Mouse (Mus musculus) MEL (cell line): ENCODE data around the gene Mr1. TPM values are rescaled to one million over a fixed set of nuclear protein-coding genes. Genes with fewer than 3 reads are reported as not detected.

Experiments
- DNase-seq: peaks from one replicate; pipeline ENCODE4 v3.0.0; 2011; ENCODE audit warnings: low read depth, low spot score
- H3K27ac ChIP-seq: 2 replicates; pipeline ENCODE4 v1.5.1; 2012; ENCODE audit warnings: low read depth, mild to moderate bottlenecking, control low read depth, low read length, moderate library complexity; ENCODE audit not compliant: control insufficient read depth
- H3K27me3 ChIP-seq, 2 experiments: fragments of 150-350 bp in 1 of 2; sonication (generic) in 1 of 2; 2 replicates each; pipeline ENCODE4 v1.6.1; 2012; ENCODE audit warnings: low read length in 2 of 2, mild to moderate bottlenecking in 2 of 2, improper control_type of control experiment in 1 of 2, moderate library complexity in 1 of 2; ENCODE audit not compliant: insufficient read depth in 2 of 2, control insufficient read depth in 1 of 2
- H3K36me3 ChIP-seq, 2 experiments: 2 replicates each; pipeline ENCODE4 v1.6.1; 2012 to 2014; ENCODE audit warnings: low read length in 2 of 2, improper control_type of control experiment in 1 of 2, inconsistent platforms in 1 of 2, mild to moderate bottlenecking in 1 of 2; ENCODE audit not compliant: insufficient read depth in 2 of 2, control insufficient read depth in 1 of 2
- H3K4me1 ChIP-seq, 2 experiments: fragments of 150-350 bp in 1 of 2; sonication (generic) in 1 of 2; 2 replicates each; pipeline ENCODE4 v1.6.1; 2012; ENCODE audit warnings: low read length in 2 of 2, improper control_type of control experiment in 1 of 2, mild to moderate bottlenecking in 1 of 2; ENCODE audit not compliant: insufficient read depth in 2 of 2, control insufficient read depth in 1 of 2
- H3K4me3 ChIP-seq, 2 experiments: fragments of 150-350 bp in 1 of 2; sonication (generic) in 1 of 2; 2 replicates each; pipeline ENCODE4 v1.5.1; 2012; ENCODE audit warnings: low read depth in 2 of 2, low read length in 2 of 2, mild to moderate bottlenecking in 2 of 2, moderate library complexity in 2 of 2, control low read depth in 1 of 2, improper control_type of control experiment in 1 of 2; ENCODE audit not compliant: control insufficient read depth in 1 of 2, insufficient read depth in 1 of 2
- H3K79me2 ChIP-seq: 2 replicates; pipeline ENCODE4 v1.6.1; 2012; ENCODE audit warnings: mild to moderate bottlenecking, low read length, moderate library complexity; ENCODE audit not compliant: control insufficient read depth, poor library complexity, insufficient read depth
- H3K9ac ChIP-seq: 2 replicates; pipeline ENCODE4 v1.6.1; 2012; ENCODE audit warnings: low read depth, mild to moderate bottlenecking, control low read depth, low read length, moderate library complexity; ENCODE audit not compliant: control insufficient read depth, poor library complexity, severe bottlenecking
- H3K9me3 ChIP-seq: fragments of 150-350 bp; sonication (generic); replicated peaks from 2 replicates; pipeline ENCODE4 v1.6.1; 2012; ENCODE audit warnings: mild to moderate bottlenecking, low read length, improper control_type of control experiment, moderate library complexity; ENCODE audit not compliant: insufficient read depth
- BHLHE40 ChIP-seq: IDR thresholded peaks from 2 replicates; pipeline ENCODE4 v1.6.1; 2012; ENCODE audit warnings: low read depth, mild to moderate bottlenecking, inconsistent platforms, low read length, improper control_type of control experiment, borderline replicate concordance
- CHD1 ChIP-seq: IDR thresholded peaks from 2 replicates; pipeline ENCODE4 v1.6.1; 2012; ENCODE audit warnings: low read depth, mild to moderate bottlenecking, inconsistent platforms, low read length, improper control_type of control experiment
- CHD2 ChIP-seq: IDR thresholded peaks from 2 replicates; pipeline ENCODE4 v1.6.1; 2011; ENCODE audit warnings: low read length, improper control_type of control experiment
- CTCF ChIP-seq, 3 experiments: IDR thresholded peaks in 2 of 3; conservative IDR thresholded peaks in 1 of 3; 2 replicates each; pipeline ENCODE4 v1.5.1; 2011 to 2012; ENCODE audit warnings: low read length in 3 of 3, low read depth in 2 of 3, mild to moderate bottlenecking in 2 of 3, improper control_type of control experiment in 1 of 3, inconsistent platforms in 1 of 3, mixed read lengths in 1 of 3, moderate library complexity in 1 of 3; ENCODE audit not compliant: control insufficient read depth in 1 of 3, insufficient read depth in 1 of 3, poor library complexity in 1 of 3, severe bottlenecking in 1 of 3
- ELF1 ChIP-seq: IDR thresholded peaks from 2 replicates; pipeline ENCODE4 v1.6.1; 2014; ENCODE audit warnings: low read depth, mild to moderate bottlenecking, inconsistent platforms, low read length, improper control_type of control experiment, moderate library complexity
- GABPA ChIP-seq: IDR thresholded peaks from 2 replicates; pipeline ENCODE4 v1.6.1; 2012; ENCODE audit warnings: low read depth, mild to moderate bottlenecking, inconsistent platforms, low read length, improper control_type of control experiment, moderate library complexity
- GATA1 ChIP-seq: IDR thresholded peaks from 2 replicates; pipeline ENCODE4 v1.6.1; 2011; ENCODE audit warnings: low read depth, low read length, improper control_type of control experiment
- HCFC1 ChIP-seq: IDR thresholded peaks from 2 replicates; pipeline ENCODE4 v1.6.1; 2012; ENCODE audit warnings: low read depth, mild to moderate bottlenecking, inconsistent platforms, low read length, improper control_type of control experiment, moderate library complexity
- KAT2A ChIP-seq: conservative IDR thresholded peaks from 2 replicates; pipeline ENCODE4 v1.6.1; 2012; ENCODE audit warnings: low read depth, low read length, improper control_type of control experiment, inconsistent platforms
- MAX ChIP-seq: IDR thresholded peaks from 2 replicates; pipeline ENCODE4 v1.6.1; 2011; ENCODE audit warnings: low read length, improper control_type of control experiment
- MEF2A ChIP-seq: IDR thresholded peaks from 2 replicates; pipeline ENCODE4 v1.6.1; 2014; ENCODE audit warnings: low read depth, mild to moderate bottlenecking, inconsistent platforms, low read length, improper control_type of control experiment; ENCODE audit not compliant: poor library complexity, insufficient replicate concordance, severe bottlenecking; ENCODE audit errors: extremely low read depth
- MXI1 ChIP-seq: IDR thresholded peaks from 2 replicates; pipeline ENCODE4 v1.6.1; 2011; ENCODE audit warnings: mild to moderate bottlenecking, low read depth, low read length, improper control_type of control experiment
- MYC ChIP-seq: IDR thresholded peaks from 2 replicates; pipeline ENCODE4 v1.6.1; 2011; ENCODE audit warnings: low read depth, mild to moderate bottlenecking, low read length, improper control_type of control experiment, moderate library complexity
- NELFE ChIP-seq: IDR thresholded peaks from 2 replicates; pipeline ENCODE4 v1.6.1; 2011; ENCODE audit warnings: low read depth, low read length, improper control_type of control experiment
- NRF1 ChIP-seq: IDR thresholded peaks from 2 replicates; pipeline ENCODE4 v1.6.1; 2014; ENCODE audit warnings: low read depth, mild to moderate bottlenecking, inconsistent platforms, low read length, improper control_type of control experiment, moderate library complexity; ENCODE audit not compliant: poor library complexity, insufficient read depth, severe bottlenecking
- POLR2A ChIP-seq, 2 experiments: IDR thresholded peaks; 2 replicates each; pipeline ENCODE4 v1.6.1; 2011 to 2012; ENCODE audit warnings: low read length in 2 of 2, mild to moderate bottlenecking in 2 of 2, control low read depth in 1 of 2, improper control_type of control experiment in 1 of 2, low read depth in 1 of 2, moderate library complexity in 1 of 2; ENCODE audit not compliant: control insufficient read depth in 1 of 2, insufficient read depth in 1 of 2, poor library complexity in 1 of 2
- SIN3A ChIP-seq: IDR thresholded peaks from 2 replicates; pipeline ENCODE4 v1.6.1; 2012; ENCODE audit warnings: low read length, improper control_type of control experiment, inconsistent platforms
- TAL1 ChIP-seq: IDR thresholded peaks from 2 replicates; pipeline ENCODE4 v1.6.1; 2012; ENCODE audit warnings: mild to moderate bottlenecking, inconsistent platforms, low read length, moderate library complexity, mixed read lengths
- TBP ChIP-seq: IDR thresholded peaks from 2 replicates; pipeline ENCODE4 v1.8.0; 2011; ENCODE audit warnings: low read depth, low read length, improper control_type of control experiment
- TCF12 ChIP-seq: IDR thresholded peaks from 2 replicates; pipeline ENCODE4 v1.6.1; 2014; ENCODE audit warnings: low read depth, mild to moderate bottlenecking, inconsistent platforms, low read length, improper control_type of control experiment, moderate library complexity
- USF1 ChIP-seq: IDR thresholded peaks from 2 replicates; pipeline ENCODE4 v1.6.1; 2014; ENCODE audit warnings: low read depth, mild to moderate bottlenecking, inconsistent platforms, low read length, improper control_type of control experiment, moderate library complexity
- USF2 ChIP-seq, 2 experiments: IDR thresholded peaks; 2 replicates each; pipeline ENCODE4 v1.6.1; 2011 to 2012; ENCODE audit warnings: improper control_type of control experiment in 2 of 2, low read length in 2 of 2, borderline replicate concordance in 1 of 2, inconsistent platforms in 1 of 2, low read depth in 1 of 2, mild to moderate bottlenecking in 1 of 2; ENCODE audit not compliant: insufficient read depth in 1 of 2
- ZC3H11A ChIP-seq: IDR thresholded peaks from 2 replicates; pipeline ENCODE4 v1.6.1; 2012; ENCODE audit warnings: low read depth, mild to moderate bottlenecking, inconsistent platforms, low read length, improper control_type of control experiment
- ZMIZ1 ChIP-seq: IDR thresholded peaks from 2 replicates; pipeline ENCODE4 v1.6.1; 2012; ENCODE audit warnings: low read depth, mild to moderate bottlenecking, inconsistent platforms, low read length, improper control_type of control experiment, moderate library complexity
- polyA plus RNA-seq, 2 experiments: library from polyadenylated mRNA; stranded (reverse) in 1 of 2; unstranded in 1 of 2; fragments of >175 nt in 1 of 2; fragments of >200 nt in 1 of 2; gene quantifications; 2 replicates each; pipeline versions ENCODE4 v1.2.1 to v1.2.4; 2012; ENCODE audit warnings: low replicate concordance in 2 of 2, low read depth in 1 of 2; ENCODE audit not compliant: insufficient read length in 2 of 2, insufficient read depth in 1 of 2, missing spikeins in 1 of 2
- total RNA-seq: library from RNA; depleted of rRNA; stranded (reverse); fragments of 300-350 nt; gene quantifications from 2 replicates; pipeline ENCODE4 v1.2.3, GENCODE M21; 2012

Mr1 gene
- total and polyA plus RNA-seq, 3 experiments: 2.0 to 3.9 TPM; not detected in 1

- TF ChIP-seq USF1: no peak
Measured at GRCm38 (mm10) chr1:155140076-155140475, 6.5 kb downstream of the Mr1 start (continued).

GRCm38 (mm10) chr1:155138795-155139194 is 7.8 kb downstream of the Mr1 start:
- H3K4me1 ChIP-seq: no peaks in the 10 kb centered on the region
- H3K9me3 ChIP-seq: no peaks in the 10 kb centered on the region
- no peak for TF ChIP-seq CHD1
- no peak for TF ChIP-seq MYC
- TF ChIP-seq ZC3H11A: no peak
- no peak for TF ChIP-seq USF2 (IDR thresholded peaks at IDR 0.05; ENCODE audit: borderline replicate concordance in 1 of 2, insufficient read depth in 1 of 2, low read depth in 1 of 2, low read length in 2 of 2)
- TF ChIP-seq KAT2A: no peak
- no peak for TF ChIP-seq MXI1
- no peak for TF ChIP-seq NRF1
- TF ChIP-seq MAX: no peak
- TF ChIP-seq GABPA: no peak
- TF ChIP-seq TCF12: no peak
- no peak for TF ChIP-seq CTCF (IDR thresholded peaks at IDR 0.05 in 2 of 3, conservative IDR thresholded peaks at IDR 0.05 in 1 of 3; ENCODE audit: control insufficient read depth in 1 of 3, insufficient read depth in 1 of 3, low read depth in 2 of 3, low read length in 3 of 3, poor library complexity in 1 of 3, severe bottlenecking in 1 of 3)
- no peak for TF ChIP-seq CHD2
- TF ChIP-seq TAL1: no peak
- no peak for TF ChIP-seq HCFC1
- TF ChIP-seq GATA1: no peak
- no peak for TF ChIP-seq POLR2A (IDR thresholded peaks at IDR 0.05; ENCODE audit: control insufficient read depth in 1 of 2, insufficient read depth in 1 of 2, low read depth in 1 of 2, low read length in 2 of 2, poor library complexity in 1 of 2)
- no peak overlapping the region for H3K9ac ChIP-seq
- DNase-seq: peak; percentile 44
- H3K36me3 ChIP-seq: no peaks in the 10 kb centered on the region
- H3K27ac ChIP-seq: no peak overlapping the region
- no peak overlapping the region for H3K4me3 ChIP-seq
- no peaks in the 10 kb centered on the region for H3K27me3 ChIP-seq
- H3K79me2 ChIP-seq: no peaks in the 10 kb centered on the region

GRCm38 (mm10) chr1:155134866-155135265 is 11.7 kb downstream of the Mr1 start:
- Histone ChIP-seq H3K27me3 (no peaks in the 10 kb centered on the region), H3K4me1 (no peaks in the 10 kb centered on the region)
- TF ChIP-seq MEF2A (no peak), MYC (no peak), ZMIZ1 (no peak), TBP (no peak), GATA1 (no peak), ELF1 (no peak), GABPA (no peak), SIN3A (no peak), NELFE (no peak), BHLHE40 (no peak)
- TF ChIP-seq, all 39 proteins: peak for 0
- Histone ChIP-seq H3K27ac (no peak overlapping the region), H3K9me3 (no peaks in the 10 kb centered on the region), H3K36me3 (no peaks in the 10 kb centered on the region), H3K4me3 (no peak overlapping the region), H3K79me2 (no peaks in the 10 kb centered on the region), H3K9ac (no peak overlapping the region)
- DNase-seq: no peak
